Mouse (Mus musculus) retina, postnatal 7 days (tissue): Measurements from ENCODE around the gene Krt25.

Experiments used
- DNase-seq: peaks from one replicate; pipeline ENCODE4 v3.0.0-alpha.2; 2012; ENCODE audit warnings: low read depth, low spot score

The Krt25 gene

GRCm38 (mm10) chr11:99279986-99280385 is 42.8 kb downstream of the Krt25 start:
- DNase-seq = no peak

GRCm38 (mm10) chr11:99276786-99277185 is 46.0 kb downstream of the Krt25 start:
- no peak for DNase-seq

GRCm38 (mm10) chr11:99275624-99276023 is 47.1 kb downstream of the Krt25 start:
- DNase-seq = no peak

- no peak for DNase-seq
Observed at GRCm38 (mm10) chr11:99272721-99273120, 50.0 kb downstream of the Krt25 start.

- no peak for DNase-seq
Observed at GRCm38 (mm10) chr11:99269192-99269591, 53.6 kb downstream of the Krt25 start.

- DNase-seq = no peak
Observed at GRCm38 (mm10) chr11:99265796-99266195, 57.0 kb downstream of the Krt25 start.
